Mouse (Mus musculus): ENCODE results near the gene Tbc1d4. TPM values are rescaled to one million over a fixed set of nuclear protein-coding genes. Genes with fewer than 3 reads are reported as not detected.

The Tbc1d4 gene
- polyA plus RNA-seq, 1 experiment = 3.6 TPM

- Histone ChIP-seq H3K4me3 (peak overlapping the region; percentile 60), H3K36me3 (ENCODE audit: control insufficient read depth, insufficient read depth) (no peaks in the 10 kb centered on the region), H3ac (ENCODE audit: control insufficient read depth, insufficient read length) (peak overlapping the region; percentile 80), H3K27me3 (ENCODE audit: control insufficient read depth, insufficient read depth, insufficient read length) (no peaks in the 10 kb centered on the region), H3K79me2 (ENCODE audit: control insufficient read depth, insufficient read depth) (no peaks in the 10 kb centered on the region), H3K4me2 (ENCODE audit: low read depth) (peak overlapping the region; percentile 77)
- TF ChIP-seq USF1 (IDR thresholded peaks at IDR 0.05; ENCODE audit: low read depth) = no peak
- no peak for TF ChIP-seq POLR2A (IDR thresholded peaks at IDR 0.05; ENCODE audit: insufficient read length, low read depth)
- no peak for TF ChIP-seq SRF (IDR thresholded peaks at IDR 0.05; ENCODE audit: control insufficient read depth, insufficient read length, low read depth)
- TF ChIP-seq MYOG (IDR thresholded peaks at IDR 0.05; ENCODE audit: control insufficient read depth in 1 of 3, insufficient read depth in 1 of 3, insufficient read length in 2 of 3, low read depth in 2 of 3) = no peak
- no peak for TF ChIP-seq POLR2AphosphoS2 (IDR thresholded peaks at IDR 0.05; ENCODE audit: insufficient read length, low read depth)
- TF ChIP-seq REST (IDR thresholded peaks at IDR 0.05; ENCODE audit: insufficient read depth, insufficient read length) = no peak
- no peak for TF ChIP-seq CEBPB (IDR thresholded peaks at IDR 0.05; ENCODE audit: insufficient read depth, poor library complexity, severe bottlenecking)
- TF ChIP-seq MAX (IDR thresholded peaks at IDR 0.05; ENCODE audit: low read depth) = no peak
- no peak for TF ChIP-seq TCF12 (IDR thresholded peaks at IDR 0.05; ENCODE audit: insufficient read depth, poor library complexity, severe bottlenecking)
These were observed 1.1 kb downstream of the Tbc1d4 start for GRCm38 (mm10) chr14:101607631-101608518.

GRCm38 (mm10) chr14:101605843-101606242, 3.1 kb downstream of the Tbc1d4 start:
- TF ChIP-seq POLR2A (IDR thresholded peaks at IDR 0.05; ENCODE audit: insufficient read length, low read depth) = no peak
- Histone ChIP-seq H3K27me3 (ENCODE audit: control insufficient read depth, insufficient read depth, insufficient read length) (no peaks in the 10 kb centered on the region), H3K79me2 (ENCODE audit: control insufficient read depth, insufficient read depth) (no peaks in the 10 kb centered on the region), H3K4me2 (ENCODE audit: low read depth) (no peak overlapping the region), H3ac (ENCODE audit: control insufficient read depth, insufficient read length) (no peak overlapping the region), H3K4me3 (no peak overlapping the region), H3K36me3 (ENCODE audit: control insufficient read depth, insufficient read depth) (no peaks in the 10 kb centered on the region)

- H3K4me2 ChIP-seq (ENCODE audit: low read depth) = no peak overlapping the region
- H3K36me3 ChIP-seq (ENCODE audit: control insufficient read depth, insufficient read depth) = no peaks in the 10 kb centered on the region
- H3K79me2 ChIP-seq (ENCODE audit: control insufficient read depth, insufficient read depth) = no peaks in the 10 kb centered on the region
- H3K4me3 ChIP-seq = no peak overlapping the region
- no peak for TF ChIP-seq MYOD1 (IDR thresholded peaks at IDR 0.05; ENCODE audit: control insufficient read depth in 1 of 3, insufficient read length in 2 of 3, low read depth in 2 of 3)
- no peak for TF ChIP-seq SRF (IDR thresholded peaks at IDR 0.05; ENCODE audit: control insufficient read depth, insufficient read length, low read depth)
- no peak for TF ChIP-seq TCF12 (IDR thresholded peaks at IDR 0.05; ENCODE audit: insufficient read depth, poor library complexity, severe bottlenecking)
- no peak for TF ChIP-seq MAX (IDR thresholded peaks at IDR 0.05; ENCODE audit: low read depth)
- TF ChIP-seq TCF3 (IDR thresholded peaks at IDR 0.05; ENCODE audit: insufficient read length, low read depth) = no peak
- no peak for TF ChIP-seq E2F4 (IDR thresholded peaks at IDR 0.05; ENCODE audit: insufficient read depth)
- TF ChIP-seq REST (IDR thresholded peaks at IDR 0.05; ENCODE audit: insufficient read depth, insufficient read length) = no peak
- no peak for TF ChIP-seq USF1 (IDR thresholded peaks at IDR 0.05; ENCODE audit: low read depth)
- TF ChIP-seq MYOG (IDR thresholded peaks at IDR 0.05; ENCODE audit: control insufficient read depth in 1 of 3, insufficient read depth in 1 of 3, insufficient read length in 2 of 3, low read depth in 2 of 3) = no peak
- no peak for TF ChIP-seq CEBPB (IDR thresholded peaks at IDR 0.05; ENCODE audit: insufficient read depth, poor library complexity, severe bottlenecking)
- TF ChIP-seq POLR2A (IDR thresholded peaks at IDR 0.05; ENCODE audit: insufficient read length, low read depth) = no peak
- H3ac ChIP-seq (ENCODE audit: control insufficient read depth, insufficient read length) = no peak overlapping the region
- no peaks in the 10 kb centered on the region for H3K27me3 ChIP-seq (ENCODE audit: control insufficient read depth, insufficient read depth, insufficient read length)
These were observed 6.1 kb downstream of the Tbc1d4 start for GRCm38 (mm10) chr14:101602851-101603250.

GRCm38 (mm10) chr14:101597096-101597715, 11.8 kb downstream of the Tbc1d4 start:
- H3K27me3 ChIP-seq (ENCODE audit: control insufficient read depth, insufficient read depth, insufficient read length) = no peaks in the 10 kb centered on the region
- no peak overlapping the region for H3K4me2 ChIP-seq (ENCODE audit: low read depth)
- H3K36me3 ChIP-seq (ENCODE audit: control insufficient read depth, insufficient read depth) = no peaks in the 10 kb centered on the region
- H3ac ChIP-seq (ENCODE audit: control insufficient read depth, insufficient read length) = no peak overlapping the region
- TF ChIP-seq USF1 (IDR thresholded peaks at IDR 0.05; ENCODE audit: low read depth) (no peak), TCF12 (IDR thresholded peaks at IDR 0.05; ENCODE audit: insufficient read depth, poor library complexity, severe bottlenecking) (no peak), POLR2AphosphoS2 (IDR thresholded peaks at IDR 0.05; ENCODE audit: insufficient read length, low read depth) (no peak), TCF3 (IDR thresholded peaks at IDR 0.05; ENCODE audit: insufficient read length, low read depth) (no peak), E2F4 (IDR thresholded peaks at IDR 0.05; ENCODE audit: insufficient read depth) (no peak), MAX (IDR thresholded peaks at IDR 0.05; ENCODE audit: low read depth) (no peak), POLR2A (IDR thresholded peaks at IDR 0.05; ENCODE audit: insufficient read length, low read depth) (no peak), REST (IDR thresholded peaks at IDR 0.05; ENCODE audit: insufficient read depth, insufficient read length) (no peak), SRF (IDR thresholded peaks at IDR 0.05; ENCODE audit: control insufficient read depth, insufficient read length, low read depth) (no peak), MYOD1 (IDR thresholded peaks at IDR 0.05; ENCODE audit: control insufficient read depth in 1 of 3, insufficient read length in 2 of 3, low read depth in 2 of 3) (no peak), MYOG (IDR thresholded peaks at IDR 0.05; ENCODE audit: control insufficient read depth in 1 of 3, insufficient read depth in 1 of 3, insufficient read length in 2 of 3, low read depth in 2 of 3) (no peak), CEBPB (IDR thresholded peaks at IDR 0.05; ENCODE audit: insufficient read depth, poor library complexity, severe bottlenecking) (no peak)
- no peak overlapping the region for H3K4me3 ChIP-seq
- no peaks in the 10 kb centered on the region for H3K79me2 ChIP-seq (ENCODE audit: control insufficient read depth, insufficient read depth)

Data from myocyte (in vitro differentiated cells).